Mouse (Mus musculus) lung, embryonic 16.5 days (tissue): ENCODE results near the gene Lrrfip1. TPM values are rescaled to one million over a fixed set of nuclear protein-coding genes. Genes with fewer than 3 reads are reported as not detected.

Experiments used
- ATAC-seq: fragments of 200-750 bp; cut with Nextera tagmentation; 2 replicates; pipeline ENCODE4 v1.8.0; 2017; ENCODE audit warnings: low read depth, mild to moderate bottlenecking, moderate library complexity
- H3K27ac ChIP-seq: fragments of 300-500 bp; sonication (generic); 2 replicates; pipeline ENCODE4 v1.5.1; 2014; ENCODE audit warnings: mild to moderate bottlenecking, control low read depth, low read length
- H3K27me3 ChIP-seq: fragments of 300-500 bp; sonication (generic); 2 replicates; pipeline ENCODE4 v1.6.1; 2014; ENCODE audit warnings: low read depth, low read length, mixed read lengths; ENCODE audit not compliant: control insufficient read depth, insufficient read depth
- H3K36me3 ChIP-seq: fragments of 300-500 bp; sonication (generic); 2 replicates; pipeline ENCODE4 v1.6.1; 2014; ENCODE audit warnings: low read length; ENCODE audit not compliant: control insufficient read depth, insufficient read depth
- H3K4me1 ChIP-seq: fragments of 300-500 bp; sonication (generic); replicated peaks from 2 replicates; pipeline ENCODE4 v1.6.1; 2014; ENCODE audit warnings: low read length, mixed read lengths; ENCODE audit not compliant: control insufficient read depth, insufficient read depth
- H3K4me2 ChIP-seq: fragments of 300-500 bp; sonication (generic); 2 replicates; pipeline ENCODE4 v1.6.1; 2014; ENCODE audit warnings: low read depth, low read length, control low read depth
- H3K4me3 ChIP-seq: fragments of 300-500 bp; sonication (generic); 2 replicates; pipeline ENCODE4 v1.5.1; 2014; ENCODE audit warnings: mild to moderate bottlenecking, low read length, control low read depth
- H3K9ac ChIP-seq: fragments of 300-500 bp; sonication (generic); 2 replicates; pipeline ENCODE4 v1.6.1; 2014; ENCODE audit warnings: low read length, control low read depth
- H3K9me3 ChIP-seq: fragments of 300-500 bp; sonication (generic); 2 replicates; pipeline ENCODE4 v1.6.1; 2016; ENCODE audit warnings: low read length; ENCODE audit not compliant: control insufficient read depth
- WGBS: fragments of 180-500 bp; shearing (Covaris S2); extraction: QIAGEN DNeasy Blood & Tissue Kit; methylation state at CpG from one replicate; pipeline ENCODE4 v1.1.7; 2014; 5-methylcytosine and 5-hydroxymethylcytosine counted together
- polyA plus RNA-seq: library from polyadenylated mRNA; unstranded; fragments of >200 nt; fragmentation: Nextera tagmentation; extraction: Ambion mirVana; gene quantifications from 2 replicates; pipeline ENCODE4 v1.2.1, GENCODE M21; 2015

Lrrfip1 gene
- polyA plus RNA-seq, 1 experiment from 2014 or later, result 70.5 TPM

DNA sequence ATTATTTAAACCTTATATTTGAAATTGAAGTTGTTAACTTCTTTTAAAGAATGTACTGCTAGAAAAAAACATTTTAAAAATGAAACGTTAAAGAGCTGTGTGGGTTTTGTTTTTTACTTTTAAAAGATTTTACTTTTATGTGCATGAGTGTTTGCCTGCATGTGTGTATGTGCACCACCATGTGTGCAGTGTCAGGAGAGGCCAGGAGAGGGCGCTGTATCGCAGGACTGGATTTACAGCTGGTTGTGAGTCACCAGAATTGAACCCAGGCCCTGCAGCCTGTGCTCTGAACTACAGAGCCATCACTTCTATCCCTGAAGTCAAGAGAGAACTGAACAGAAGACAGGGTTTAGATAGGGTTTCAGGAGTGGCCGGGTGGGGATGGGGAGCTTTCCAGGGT lies 130.3 kb downstream of the Lrrfip1 start:
- Histone ChIP-seq H3K36me3 (peaks cover 39% of the 10 kb centered on the region), H3K9me3 (peaks cover 7% of the 10 kb centered on the region; the same call in 1 of the 2 replicates), H3K9ac (no peak overlapping the region), H3K27ac (no peak overlapping the region), H3K4me3 (no peak overlapping the region), H3K4me1 (no peaks in the 10 kb centered on the region), H3K27me3 (no peaks in the 10 kb centered on the region), H3K4me2 (no peak overlapping the region)
- WGBS, result 93% methylated on average over 4 of the region's 4 CpGs
- ATAC-seq, result no peak

DNA sequence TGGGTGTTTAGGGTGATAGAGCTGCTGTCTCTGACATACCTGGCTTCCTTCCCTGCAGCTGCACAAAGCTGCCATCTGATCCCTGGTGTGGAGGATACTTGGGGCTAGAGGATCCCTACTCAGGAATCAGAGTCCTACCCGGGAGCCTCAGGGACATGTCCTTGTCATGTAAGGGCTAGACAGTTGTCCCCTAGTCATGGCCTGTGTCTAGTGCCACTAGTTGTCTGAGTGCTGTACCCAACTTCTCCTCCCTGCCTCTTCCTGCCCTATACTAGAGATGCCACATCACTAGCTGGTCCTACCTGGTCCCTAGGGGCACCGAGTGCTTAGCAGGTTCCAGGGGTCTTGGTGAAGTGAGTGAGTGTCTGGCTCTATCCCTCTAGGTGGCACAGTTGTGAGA lies 138.5 kb downstream of the Lrrfip1 start:
- Histone ChIP-seq H3K27ac (no peak overlapping the region), H3K4me1 (no peaks in the 10 kb centered on the region), H3K9me3 (no peaks in the 10 kb centered on the region), H3K36me3 (no peaks in the 10 kb centered on the region), H3K4me2 (no peak overlapping the region), H3K4me3 (no peak overlapping the region), H3K27me3 (no peaks in the 10 kb centered on the region), H3K9ac (no peak overlapping the region)
- no peak for ATAC-seq
- 66% methylated on average over 2 of the region's 2 CpGs for WGBS

DNA sequence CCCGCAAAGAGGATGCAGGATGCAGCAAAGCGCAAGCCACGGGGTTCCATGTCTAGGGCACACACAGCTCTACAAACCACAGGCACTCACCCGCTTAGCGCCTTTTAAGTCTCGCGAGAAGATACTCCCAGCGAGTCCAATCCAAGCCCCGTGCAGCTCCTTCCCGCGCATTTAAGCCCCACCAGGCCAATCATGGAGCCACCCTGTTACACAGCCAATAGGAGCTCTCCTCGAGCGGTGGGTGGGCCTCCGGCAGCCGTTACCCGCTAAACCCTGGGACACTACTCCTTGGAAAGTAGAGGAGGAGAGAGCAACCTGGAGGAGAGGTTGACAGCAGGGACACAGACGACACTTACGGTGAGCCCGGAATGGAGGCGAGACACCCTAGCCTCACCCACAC lies 146.3 kb downstream of the Lrrfip1 start, which contains the start of gene Rbm44:
Gene Rbm44, plus strand, starts transcription at position 277 of the 400 bp plus-strand sequence.
- Histone ChIP-seq H3K4me2 (no peak within 1 kb of the TSS; the same call in 1 of the 2 replicates), H3K27me3 (no peaks in the 10 kb centered on the region), H3K36me3 (no peaks in the 10 kb centered on the region), H3K4me3 (no peak within 1 kb of the TSS), H3K4me1 (no peaks in the 10 kb centered on the region), H3K9ac (no peak within 1 kb of the TSS), H3K27ac (no peak within 1 kb of the TSS), H3K9me3 (no peaks in the 10 kb centered on the region)
- no peak for ATAC-seq
- WGBS, result 59% methylated on average over 20 of the region's 20 CpGs

DNA sequence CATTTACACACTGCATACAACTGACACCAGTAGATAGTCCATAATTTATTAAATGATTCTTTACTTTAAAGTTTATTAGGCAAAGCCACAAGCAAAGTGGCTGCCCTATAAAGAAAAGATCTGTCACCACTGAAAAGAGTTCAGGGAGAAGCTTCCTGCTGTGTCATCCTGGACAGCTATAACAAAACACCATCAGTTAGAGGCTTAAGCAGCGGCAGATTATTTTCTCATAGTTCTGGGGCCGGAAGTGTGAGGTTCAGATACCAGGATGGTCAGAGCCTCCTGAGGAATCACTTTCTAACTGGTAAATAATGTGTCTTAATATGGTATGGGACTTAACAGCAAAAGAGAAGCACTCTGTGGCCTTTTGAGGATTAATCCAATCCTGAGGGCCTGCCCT lies 153.0 kb downstream of the Lrrfip1 start:
- Histone ChIP-seq H3K4me3 (no peak overlapping the region), H3K9ac (no peak overlapping the region), H3K27me3 (no peaks in the 10 kb centered on the region), H3K9me3 (no peaks in the 10 kb centered on the region), H3K36me3 (no peaks in the 10 kb centered on the region), H3K4me2 (no peak overlapping the region), H3K4me1 (no peaks in the 10 kb centered on the region), H3K27ac (no peak overlapping the region)
- WGBS, result 54% methylated on average over 2 of the region's 2 CpGs
- no peak for ATAC-seq

DNA sequence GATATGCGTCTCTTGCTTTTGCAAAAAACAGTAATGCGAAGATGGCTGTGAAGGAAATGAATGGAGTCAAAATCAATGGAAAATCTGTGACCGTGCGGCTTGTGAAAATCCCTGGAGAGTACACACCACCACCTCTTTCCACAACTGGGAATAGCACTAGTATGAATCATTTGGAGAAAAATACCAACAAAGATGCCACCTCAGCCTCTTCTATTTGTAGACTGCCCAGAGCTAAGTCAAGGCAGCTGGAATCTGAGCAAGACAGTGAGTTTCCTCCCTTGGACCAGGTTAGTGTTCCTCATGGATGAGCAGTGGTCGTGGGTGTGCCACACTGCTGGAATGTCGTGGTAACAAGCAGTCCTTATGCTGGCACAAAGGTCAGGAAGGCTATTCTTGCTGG lies 168.3 kb downstream of the Lrrfip1 start:
- Histone ChIP-seq H3K27me3 (no peaks in the 10 kb centered on the region), H3K4me2 (no peak overlapping the region), H3K27ac (no peak overlapping the region), H3K4me1 (no peaks in the 10 kb centered on the region), H3K9me3 (no peaks in the 10 kb centered on the region), H3K36me3 (no peaks in the 10 kb centered on the region), H3K9ac (no peak overlapping the region), H3K4me3 (no peak overlapping the region)
- 78% methylated on average over 6 of the region's 6 CpGs for WGBS
- ATAC-seq, result no peak

DNA sequence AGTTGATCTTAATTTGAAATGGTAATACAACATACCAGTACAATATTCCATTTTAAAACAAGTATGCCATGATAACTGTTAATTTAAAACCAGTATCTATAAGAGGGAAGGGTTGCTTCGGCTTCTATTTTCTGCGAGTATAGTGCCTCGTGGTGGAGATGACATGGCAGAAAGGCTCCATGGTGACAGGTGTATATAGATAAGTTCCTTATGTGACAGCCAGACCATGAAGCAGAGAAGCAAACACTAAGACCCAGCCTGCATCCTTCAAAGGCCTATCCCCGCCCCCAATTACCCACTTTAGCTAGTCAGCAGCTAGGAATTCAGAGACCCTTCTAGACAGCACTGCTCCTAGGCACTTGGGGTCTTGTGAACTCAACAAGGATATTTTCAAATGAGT lies 170.6 kb downstream of the Lrrfip1 start:
- H3K4me1 ChIP-seq, result no peaks in the 10 kb centered on the region
- no peak overlapping the region for H3K27ac ChIP-seq
- no peak overlapping the region for H3K4me2 ChIP-seq
- H3K4me3 ChIP-seq, result no peak overlapping the region
- no peaks in the 10 kb centered on the region for H3K27me3 ChIP-seq
- no peaks in the 10 kb centered on the region for H3K36me3 ChIP-seq
- ATAC-seq, result no peak
- no peak overlapping the region for H3K9ac ChIP-seq
- no peaks in the 10 kb centered on the region for H3K9me3 ChIP-seq
- 63% methylated on average over 4 of the region's 4 CpGs for WGBS

DNA sequence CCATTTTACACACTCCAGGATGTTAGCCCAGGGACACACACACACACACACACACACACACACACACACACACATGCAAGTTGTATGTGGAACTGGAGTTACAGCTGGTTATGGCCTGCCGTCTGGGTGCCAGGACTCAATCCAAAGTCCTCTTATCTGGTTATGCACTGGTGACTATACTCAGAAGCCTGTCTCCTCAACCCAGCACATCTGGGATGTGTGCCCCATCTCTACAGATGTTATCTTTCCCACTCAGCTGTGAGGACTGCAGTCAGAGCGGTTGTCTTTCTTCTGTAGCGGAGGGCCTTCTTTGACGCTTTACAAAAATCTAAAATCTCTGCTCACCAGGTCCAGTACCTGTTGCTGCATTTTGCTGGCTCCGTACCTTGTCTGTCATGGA lies 176.3 kb downstream of the Lrrfip1 start:
- peaks cover 4% of the 10 kb centered on the region; the same call in 1 of the 2 replicates for H3K4me1 ChIP-seq
- no peak for ATAC-seq
- H3K27me3 ChIP-seq, result peaks cover 5% of the 10 kb centered on the region; the same call in 1 of the 2 replicates
- H3K4me2 ChIP-seq, result no peak overlapping the region
- no peaks in the 10 kb centered on the region for H3K9me3 ChIP-seq
- H3K36me3 ChIP-seq, result no peaks in the 10 kb centered on the region
- 80% methylated on average over 5 of the region's 5 CpGs for WGBS
- H3K9ac ChIP-seq, result no peak overlapping the region
- no peak overlapping the region for H3K4me3 ChIP-seq
- H3K27ac ChIP-seq, result no peak overlapping the region

DNA sequence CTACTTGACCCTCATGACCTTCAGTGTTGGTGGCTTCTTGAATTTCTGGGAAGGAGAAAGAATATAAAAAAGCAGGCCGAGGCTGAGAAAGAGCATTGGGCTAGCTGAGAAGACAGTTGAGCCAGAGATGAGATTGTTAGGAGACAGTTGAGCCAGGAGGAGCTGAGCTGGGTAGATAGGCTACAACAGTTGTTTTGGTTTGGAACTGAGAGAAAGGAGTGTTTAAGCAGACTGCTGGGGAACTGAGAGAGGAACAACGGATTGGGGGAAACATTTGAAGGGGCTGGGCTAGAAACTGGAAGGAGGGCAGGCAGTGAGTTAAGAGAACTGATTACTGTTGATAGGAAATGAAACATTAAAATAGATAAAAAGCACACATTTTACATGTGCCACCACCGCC lies 177.5 kb downstream of the Lrrfip1 start:
- Histone ChIP-seq H3K27me3 (peaks cover 6% of the 10 kb centered on the region; the same call in 1 of the 2 replicates), H3K4me3 (no peak overlapping the region), H3K27ac (no peak overlapping the region), H3K9ac (no peak overlapping the region), H3K36me3 (no peaks in the 10 kb centered on the region), H3K4me2 (no peak overlapping the region), H3K9me3 (no peaks in the 10 kb centered on the region), H3K4me1 (peaks cover 12% of the 10 kb centered on the region)
- 46% methylated on average over 3 of the region's 3 CpGs for WGBS
- no peak for ATAC-seq

DNA sequence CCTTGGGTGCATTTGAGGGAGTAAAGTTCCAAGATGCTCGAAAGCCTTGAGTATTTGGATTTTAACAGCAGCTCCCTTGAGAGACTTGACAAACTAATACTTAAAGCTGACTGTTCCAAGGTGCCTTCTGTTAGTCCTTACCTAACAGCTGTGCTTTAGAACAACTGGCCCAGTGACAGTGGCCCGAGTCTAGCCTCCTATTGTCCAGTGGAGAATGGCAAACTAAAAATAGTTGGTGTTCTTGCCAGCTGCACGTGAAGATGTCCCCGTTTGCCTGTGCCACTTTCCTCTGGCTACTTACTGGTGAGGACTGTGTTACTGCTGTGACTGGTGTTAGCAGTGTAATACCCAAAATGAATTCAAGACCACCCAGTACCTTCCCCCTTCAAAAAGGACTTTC lies 178.3 kb downstream of the Lrrfip1 start:
- peaks cover 18% of the 10 kb centered on the region for H3K4me1 ChIP-seq
- H3K9me3 ChIP-seq, result no peaks in the 10 kb centered on the region
- no peak for ATAC-seq
- no peaks in the 10 kb centered on the region for H3K36me3 ChIP-seq
- no peak overlapping the region for H3K4me2 ChIP-seq
- no peak overlapping the region for H3K4me3 ChIP-seq
- 62% methylated on average over 4 of the region's 4 CpGs for WGBS
- no peak overlapping the region for H3K27ac ChIP-seq
- H3K9ac ChIP-seq, result no peak overlapping the region
- H3K27me3 ChIP-seq, result peaks cover 6% of the 10 kb centered on the region; the same call in 1 of the 2 replicates
